Mouse (Mus musculus): ENCODE measurements around the gene Gm9844.
"Not testable (repeated sequence)": the region's sequence is repeated elsewhere in the genome, so short reads cannot be mapped to it uniquely, and the experiment has no call there.

The Gm9844 gene

GRCm38 (mm10) chr7:24861913-24862312 lies at the start of gene Gm9844:
Gm9844 (plus strand) TSS chr7:24862213.
- no peak for DNase-seq

GRCm38 (mm10) chr7:24817502-24817901 lies 44.5 kb upstream of the Gm9844 start:
- peak; percentile 79 for DNase-seq

GRCm38 (mm10) chr7:24824452-24824851 lies 37.6 kb upstream of the Gm9844 start:
- DNase-seq, result no peak

- DNase-seq, result no peak
Measured at GRCm38 (mm10) chr7:24827181-24827580, 34.8 kb upstream of the Gm9844 start.

GRCm38 (mm10) chr7:24838732-24839409 lies 23.1 kb upstream of the Gm9844 start:
- peak; percentile 17 for DNase-seq

- DNase-seq, result peak; percentile 24
Measured at GRCm38 (mm10) chr7:24839410-24839808, 22.6 kb upstream of the Gm9844 start.

- DNase-seq, result no peak
Measured at GRCm38 (mm10) chr7:24840331-24840730, 21.7 kb upstream of the Gm9844 start.

GRCm38 (mm10) chr7:24841009-24841408 lies 21.0 kb upstream of the Gm9844 start:
- no peak for DNase-seq

GRCm38 (mm10) chr7:24844144-24844543 lies 17.9 kb upstream of the Gm9844 start:
- DNase-seq, result no peak

GRCm38 (mm10) chr7:24845181-24845580 lies 16.8 kb upstream of the Gm9844 start:
- DNase-seq, result no peak

GRCm38 (mm10) chr7:24845713-24846112 lies 16.3 kb upstream of the Gm9844 start:
- DNase-seq, result no peak

GRCm38 (mm10) chr7:24846576-24846975 lies 15.4 kb upstream of the Gm9844 start:
- DNase-seq, result not testable (repeated sequence)

- DNase-seq, result no peak
Measured at GRCm38 (mm10) chr7:24850162-24850561, 11.9 kb upstream of the Gm9844 start.

GRCm38 (mm10) chr7:24850899-24851303 lies 11.1 kb upstream of the Gm9844 start:
- no peak for DNase-seq

- DNase-seq, result no peak
Measured at GRCm38 (mm10) chr7:24851596-24852325, 10.3 kb upstream of the Gm9844 start.

- no peak for DNase-seq
Measured at GRCm38 (mm10) chr7:24852557-24853232, 9.3 kb upstream of the Gm9844 start.

- no peak for DNase-seq
Measured at GRCm38 (mm10) chr7:24853233-24853563, 8.8 kb upstream of the Gm9844 start.

GRCm38 (mm10) chr7:24853695-24854094 lies 8.3 kb upstream of the Gm9844 start:
- no peak for DNase-seq

GRCm38 (mm10) chr7:24856460-24857120 lies 5.4 kb upstream of the Gm9844 start:
- DNase-seq, result no peak

GRCm38 (mm10) chr7:24859234-24859633 lies 2.8 kb upstream of the Gm9844 start:
- DNase-seq, result no peak

- DNase-seq, result no peak
Measured at GRCm38 (mm10) chr7:24862853-24863252, 840 bp downstream of the Gm9844 start.

- no peak for DNase-seq
Measured at GRCm38 (mm10) chr7:24864156-24864555, 2.1 kb downstream of the Gm9844 start.

GRCm38 (mm10) chr7:24869080-24869479 lies 7.1 kb downstream of the Gm9844 start:
- DNase-seq, result no peak
